Mouse (Mus musculus) olfactory bulb, adult 2 months (tissue): ENCODE measurements around the gene Dyrk1a. TPM values are rescaled to one million over a fixed set of nuclear protein-coding genes. Genes with fewer than 3 reads are reported as not detected.

ENCODE experiments used
- H3K27ac ChIP-seq: fragments of 200-500 bp; 2 replicates; pipeline ENCODE4 v1.5.1; 2012; ENCODE audit warnings: low read depth, low read length; ENCODE audit not compliant: insufficient read depth
- H3K4me1 ChIP-seq: fragments of 200-500 bp; 2 replicates; pipeline ENCODE4 v1.6.1; 2012; ENCODE audit warnings: low read length; ENCODE audit not compliant: control insufficient read depth, insufficient read depth
- H3K4me3 ChIP-seq: fragments of 200-500 bp; 2 replicates; pipeline ENCODE4 v1.5.1; 2012; ENCODE audit warnings: mild to moderate bottlenecking, low read depth, low read length, moderate library complexity; ENCODE audit not compliant: insufficient read depth
- CTCF ChIP-seq: fragments of 200-500 bp; IDR thresholded peaks from 2 replicates; pipeline ENCODE4 v1.5.1; 2012; ENCODE audit warnings: low read depth, mild to moderate bottlenecking, low read length, moderate library complexity; ENCODE audit not compliant: insufficient read depth
- POLR2A ChIP-seq: fragments of 200-500 bp; IDR thresholded peaks from 2 replicates; pipeline ENCODE4 v1.6.1; 2012; ENCODE audit warnings: mild to moderate bottlenecking, low read depth, low read length, moderate library complexity; ENCODE audit not compliant: insufficient read depth
- WGBS: fragments of 180-500 bp; shearing (Covaris S2); methylation state at CpG from one replicate; pipeline ENCODE4 v1.1.7; 2018; 5-methylcytosine and 5-hydroxymethylcytosine counted together
- polyA plus RNA-seq: library from polyadenylated mRNA; stranded (reverse); fragments of >200 nt; gene quantifications from 2 replicates; pipeline ENCODE4 v1.2.4, GENCODE M21; 2012; ENCODE audit warnings: low replicate concordance; ENCODE audit not compliant: missing spikeins, insufficient read depth, insufficient read length

The Dyrk1a gene
- polyA plus RNA-seq, 1 experiment: not detected

GRCm38 (mm10) chr16:94633012-94633411 lies 63.2 kb downstream of the Dyrk1a start:
- Histone ChIP-seq H3K27ac (no peak overlapping the region), H3K4me3 (no peak overlapping the region), H3K4me1 (peaks cover 11% of the 10 kb centered on the region)
- WGBS: 68% methylated on average over 6 of the region's 6 CpGs
- TF ChIP-seq CTCF (no peak), POLR2A (no peak)

- TF ChIP-seq POLR2A (no peak), CTCF (no peak)
- 35% methylated on average over 10 of the region's 10 CpGs for WGBS
- Histone ChIP-seq H3K4me1 (peaks cover 16% of the 10 kb centered on the region), H3K4me3 (no peak overlapping the region), H3K27ac (no peak overlapping the region)
Observed at GRCm38 (mm10) chr16:94637423-94637822, 67.6 kb downstream of the Dyrk1a start.

GRCm38 (mm10) chr16:94641799-94642198 lies 72.0 kb downstream of the Dyrk1a start:
- no peak for TF ChIP-seq POLR2A
- no peak for TF ChIP-seq CTCF
- WGBS: 96% methylated on average over 2 of the region's 2 CpGs
- H3K4me1 ChIP-seq: peaks cover 15% of the 10 kb centered on the region
- H3K27ac ChIP-seq: no peak overlapping the region
- H3K4me3 ChIP-seq: no peak overlapping the region

GRCm38 (mm10) chr16:94647153-94647552 lies 77.3 kb downstream of the Dyrk1a start:
- 49% methylated on average over 5 of the region's 5 CpGs for WGBS

GRCm38 (mm10) chr16:94647925-94648324 lies 78.1 kb downstream of the Dyrk1a start:
- H3K4me3 ChIP-seq: no peak overlapping the region
- WGBS: 58% methylated on average over 2 of the region's 2 CpGs

More at GRCm38 (mm10) chr16:94647153-94647552, 77.3 kb downstream of the Dyrk1a start:
- Histone ChIP-seq H3K4me1 (peaks cover 25% of the 10 kb centered on the region), H3K27ac (no peak overlapping the region), H3K4me3 (no peak overlapping the region)
- TF ChIP-seq CTCF (no peak), POLR2A (no peak)

GRCm38 (mm10) chr16:94649861-94650260 lies 80.1 kb downstream of the Dyrk1a start:
- 50% methylated on average over 3 of the region's 3 CpGs for WGBS
- TF ChIP-seq CTCF (no peak), POLR2A (no peak)
- Histone ChIP-seq H3K4me3 (no peak overlapping the region), H3K4me1 (peaks cover 25% of the 10 kb centered on the region), H3K27ac (no peak overlapping the region)

More at GRCm38 (mm10) chr16:94647925-94648324, 78.1 kb downstream of the Dyrk1a start:
- TF ChIP-seq POLR2A (no peak), CTCF (no peak)
- no peak overlapping the region for H3K27ac ChIP-seq
- H3K4me1 ChIP-seq: peaks cover 25% of the 10 kb centered on the region

- H3K4me1 ChIP-seq: peaks cover 24% of the 10 kb centered on the region
- TF ChIP-seq CTCF (no peak), POLR2A (no peak)
- 37% methylated on average over 4 of the region's 4 CpGs for WGBS
- no peak overlapping the region for H3K27ac ChIP-seq
- no peak overlapping the region for H3K4me3 ChIP-seq
Observed at GRCm38 (mm10) chr16:94652091-94652713, 82.4 kb downstream of the Dyrk1a start.

- Histone ChIP-seq H3K27ac (no peak overlapping the region), H3K4me3 (no peak overlapping the region), H3K4me1 (peaks cover 16% of the 10 kb centered on the region)
- no peak for TF ChIP-seq CTCF
- TF ChIP-seq POLR2A: no peak
- WGBS: 60% methylated on average over 6 of the region's 6 CpGs
Observed at GRCm38 (mm10) chr16:94655083-94655482, 85.3 kb downstream of the Dyrk1a start.

GRCm38 (mm10) chr16:94656891-94657290 lies 87.1 kb downstream of the Dyrk1a start:
- Histone ChIP-seq H3K27ac (no peak overlapping the region), H3K4me1 (peaks cover 12% of the 10 kb centered on the region), H3K4me3 (no peak overlapping the region)
- TF ChIP-seq CTCF (no peak), POLR2A (no peak)
- 31% methylated on average over 7 of the region's 7 CpGs for WGBS
